Mouse (Mus musculus): ENCODE results near the gene Pola2.

Pola2 gene

GRCm38 (mm10) chr19:5963883-5964562 lies at the start of gene Pola2:
Pola2 (minus strand) TSS chr19:5964202.
- DNase-seq: peak; percentile 92 to 94

GRCm38 (mm10) chr19:6013691-6014090 lies 49.7 kb upstream of the Pola2 start:
- no peak for DNase-seq

DNA sequence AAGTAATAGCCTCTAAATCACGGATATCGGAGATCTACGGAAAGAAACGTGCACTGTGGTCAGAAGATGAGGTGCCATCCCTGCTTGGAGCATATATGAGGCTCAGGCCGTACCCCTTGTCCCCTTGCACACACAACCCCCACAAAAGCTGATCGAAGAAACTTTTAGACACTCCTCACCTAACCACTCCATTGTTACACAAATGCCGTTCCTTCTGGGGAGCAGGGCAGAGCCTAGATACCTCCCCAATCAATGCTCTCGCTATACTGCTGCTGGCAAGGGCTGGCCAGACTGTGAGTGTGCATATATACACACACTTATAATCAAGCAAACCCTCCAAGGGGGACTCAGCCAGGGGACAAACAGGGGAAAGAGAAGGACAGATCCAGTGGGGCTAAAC lies 45.1 kb upstream of the Pola2 start:
- DNase-seq: no peak

GRCm38 (mm10) chr19:6007013-6007412 lies 43.0 kb upstream of the Pola2 start:
- no peak for DNase-seq

GRCm38 (mm10) chr19:6005541-6005940 lies 41.5 kb upstream of the Pola2 start:
- DNase-seq: no peak

DNA sequence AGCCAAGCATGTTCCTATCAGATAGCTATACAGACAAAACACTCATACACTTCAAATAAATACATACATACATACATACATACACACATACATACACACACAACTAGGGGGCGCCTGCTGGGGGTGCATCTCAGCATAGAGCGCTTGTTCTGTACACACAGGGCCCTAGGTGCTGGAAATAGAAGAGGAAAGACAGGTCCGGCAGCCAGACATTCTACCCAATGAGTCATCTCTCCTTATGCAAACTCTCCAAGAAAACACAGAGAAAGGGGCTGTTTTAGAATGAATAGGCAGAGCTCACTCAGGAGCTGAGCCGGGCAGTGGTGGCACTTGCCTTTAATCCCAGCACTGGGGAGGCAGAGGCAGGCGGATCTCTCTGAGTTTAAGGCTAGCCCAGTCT lies 36.0 kb upstream of the Pola2 start:
- DNase-seq: no peak

- no peak for DNase-seq
These were observed 34.2 kb upstream of the Pola2 start for GRCm38 (mm10) chr19:5998180-5998579.

DNA sequence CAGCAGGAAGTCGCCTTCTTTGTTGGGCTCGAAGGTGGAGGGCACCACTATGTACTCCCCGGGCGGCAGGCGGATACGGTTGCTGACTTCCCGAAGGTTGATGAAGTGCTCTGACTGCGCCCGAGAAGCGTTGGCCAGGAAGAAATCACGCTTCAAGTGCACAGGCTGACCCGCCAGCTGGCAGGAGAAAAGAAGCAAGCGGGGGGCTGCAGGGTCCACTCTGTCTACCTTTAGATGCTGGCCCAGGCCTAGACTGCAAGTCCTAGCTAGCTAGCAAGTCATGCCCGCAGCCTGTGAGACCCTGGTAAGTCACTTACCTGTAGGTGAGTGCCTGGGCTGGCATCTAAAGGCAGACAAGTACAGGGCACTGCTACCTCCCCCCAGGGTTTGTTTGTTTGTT lies 30.7 kb upstream of the Pola2 start:
- DNase-seq: no peak

DNA sequence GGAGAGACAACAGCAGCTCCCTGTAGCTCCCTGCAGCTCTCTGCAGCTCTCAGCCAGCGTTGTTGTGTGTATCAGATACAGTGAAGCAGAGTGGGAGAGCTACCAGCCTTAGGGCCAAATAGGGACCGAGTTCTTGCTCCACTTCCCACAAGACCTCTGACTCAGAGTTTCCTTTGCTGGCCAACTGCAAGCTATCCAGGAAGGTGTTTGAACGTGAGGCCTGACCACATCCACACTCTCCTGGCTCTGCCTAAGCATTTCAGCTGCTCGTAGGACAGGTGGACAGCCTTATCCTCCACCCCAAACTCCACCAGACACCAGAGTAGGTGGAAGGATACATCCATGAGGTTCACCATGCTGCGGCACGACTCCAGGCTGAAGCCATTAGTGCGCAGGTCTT lies 28.0 kb upstream of the Pola2 start:
- DNase-seq: no peak

DNA sequence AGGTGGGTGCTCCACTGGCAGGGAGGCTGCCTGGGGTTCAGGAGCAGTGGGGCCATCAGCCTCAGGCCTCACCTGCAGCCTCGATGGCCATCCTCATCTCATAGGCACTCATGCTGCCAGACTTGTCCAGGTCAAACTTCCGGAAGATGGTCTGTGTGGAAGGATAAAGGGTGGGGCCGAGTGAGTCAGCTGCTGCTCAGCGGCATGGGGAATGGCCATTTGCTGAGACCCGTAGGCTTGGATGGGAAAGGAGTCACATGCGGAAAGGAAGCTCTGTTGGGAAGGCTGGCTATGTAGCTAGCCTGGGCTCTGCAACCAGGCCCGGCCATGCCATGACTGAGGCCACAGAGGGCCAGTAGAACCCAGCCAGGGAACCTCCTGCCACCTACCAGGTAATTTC lies 27.5 kb upstream of the Pola2 start:
- no peak for DNase-seq

DNA sequence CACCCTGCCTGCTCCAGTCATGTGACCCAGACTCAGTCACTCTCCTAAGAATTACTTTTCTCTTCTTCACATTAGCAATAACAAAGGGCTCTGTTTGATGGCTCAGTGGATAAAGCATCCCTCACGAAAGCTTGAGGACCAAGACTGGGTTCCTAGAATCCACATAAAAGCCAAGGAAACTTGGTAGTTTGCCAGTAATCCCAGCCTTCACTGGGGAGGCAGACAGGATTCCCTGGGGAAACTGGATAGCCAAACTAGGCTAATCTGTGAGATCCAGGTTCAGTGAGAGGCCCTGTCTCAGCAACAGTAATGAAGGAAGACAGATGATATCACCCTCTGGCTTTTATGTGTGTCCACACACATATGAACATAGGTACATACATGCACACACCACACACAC lies 26.9 kb upstream of the Pola2 start:
- no peak for DNase-seq

DNA sequence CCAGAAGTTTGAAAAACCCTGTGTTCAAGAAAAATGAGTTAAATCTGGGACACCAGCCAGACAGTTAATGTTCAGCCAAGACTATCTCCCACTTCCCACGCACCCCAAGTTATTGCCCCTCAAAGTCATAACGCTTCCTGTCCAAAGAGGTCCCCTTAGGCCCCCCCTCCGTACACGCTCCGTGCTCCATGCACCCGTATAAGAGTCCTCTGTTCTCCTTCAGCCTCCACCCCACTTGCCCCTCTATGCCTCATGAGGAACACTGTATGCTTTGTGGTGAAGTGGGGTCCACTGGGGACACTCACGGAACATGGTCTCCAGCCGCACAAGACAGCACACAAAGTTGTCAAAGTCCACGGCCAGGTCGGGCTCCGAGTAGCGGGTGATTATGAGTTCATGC lies 26.0 kb upstream of the Pola2 start:
- DNase-seq: no peak

DNA sequence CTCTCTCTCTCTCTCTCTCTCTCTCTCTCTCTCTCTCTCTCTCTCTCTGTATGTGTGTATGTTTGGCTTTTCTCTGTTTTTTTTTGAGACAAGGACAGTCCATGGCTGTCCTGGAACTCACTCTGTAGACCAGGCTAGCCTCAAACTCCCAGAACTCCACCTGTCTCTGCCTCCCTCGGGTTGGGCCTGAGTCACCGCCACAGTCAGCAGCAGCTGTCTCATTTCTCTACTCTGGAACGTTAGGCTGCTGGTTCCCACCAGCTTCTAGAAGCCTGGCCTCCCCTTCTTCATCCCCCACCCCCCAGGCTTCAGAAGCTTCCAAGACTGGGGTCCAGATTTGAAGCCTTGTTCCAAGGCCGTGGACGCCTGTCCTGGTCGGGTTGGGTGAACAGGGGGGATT lies 25.6 kb upstream of the Pola2 start:
- DNase-seq: no peak

- DNase-seq: peak in 1 of 2 experiments; percentile 44
These were observed 24.9 kb upstream of the Pola2 start for GRCm38 (mm10) chr19:5988815-5989452.

GRCm38 (mm10) chr19:5988027-5988814 lies 24.2 kb upstream of the Pola2 start:
- no peak for DNase-seq

GRCm38 (mm10) chr19:5986043-5986442 lies 22.0 kb upstream of the Pola2 start, which contains the start of gene Slc22a20:
Slc22a20 (minus strand) TSS chr19:5986143.
- no peak for DNase-seq

DNA sequence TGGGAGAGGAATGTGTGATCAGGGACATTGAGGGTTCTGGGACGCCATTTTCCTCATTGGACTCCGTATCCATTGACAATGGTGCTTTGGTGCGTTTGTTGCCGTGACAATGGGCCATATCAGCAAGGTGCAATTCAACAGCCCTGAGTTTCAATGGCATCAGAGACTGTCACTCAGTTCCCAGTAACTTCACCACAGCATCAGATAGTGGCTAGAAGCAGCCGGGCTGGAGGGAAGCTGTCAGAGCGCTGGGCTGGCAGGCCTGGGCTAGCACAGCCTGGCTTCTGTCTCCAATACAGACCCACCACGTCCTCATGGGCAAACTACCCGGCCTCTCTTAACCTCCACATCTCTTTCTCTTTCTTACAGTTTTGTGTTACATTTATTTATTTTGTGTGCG lies 16.5 kb upstream of the Pola2 start:
- DNase-seq: no peak

- DNase-seq: no peak
These were observed 13.7 kb upstream of the Pola2 start for GRCm38 (mm10) chr19:5977717-5978116.

- DNase-seq: peak; percentile 16 to 22
These were observed 11.7 kb upstream of the Pola2 start for GRCm38 (mm10) chr19:5975676-5976075.

DNA sequence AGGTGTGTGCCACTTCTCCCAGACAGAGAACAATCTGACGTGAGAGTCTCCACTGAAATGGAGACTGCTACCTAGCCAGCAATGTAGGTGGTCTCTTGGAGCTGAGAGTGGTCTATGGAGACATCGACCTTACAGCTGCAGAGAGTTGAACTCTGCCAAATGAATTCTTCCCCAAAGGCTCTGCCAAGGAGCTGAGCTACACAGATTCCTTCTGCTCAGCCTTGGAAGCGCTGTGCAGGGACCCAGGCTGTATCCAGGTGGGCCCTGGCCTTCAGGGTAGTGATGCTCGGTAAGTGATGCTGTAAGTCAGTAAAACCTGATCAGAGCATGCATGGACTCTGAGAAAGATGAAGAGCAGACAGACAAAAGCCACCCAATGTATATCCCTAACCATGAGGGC lies 11.1 kb upstream of the Pola2 start:
- no peak for DNase-seq

GRCm38 (mm10) chr19:5967664-5968063 lies 3.7 kb upstream of the Pola2 start:
- DNase-seq: no peak

DNA sequence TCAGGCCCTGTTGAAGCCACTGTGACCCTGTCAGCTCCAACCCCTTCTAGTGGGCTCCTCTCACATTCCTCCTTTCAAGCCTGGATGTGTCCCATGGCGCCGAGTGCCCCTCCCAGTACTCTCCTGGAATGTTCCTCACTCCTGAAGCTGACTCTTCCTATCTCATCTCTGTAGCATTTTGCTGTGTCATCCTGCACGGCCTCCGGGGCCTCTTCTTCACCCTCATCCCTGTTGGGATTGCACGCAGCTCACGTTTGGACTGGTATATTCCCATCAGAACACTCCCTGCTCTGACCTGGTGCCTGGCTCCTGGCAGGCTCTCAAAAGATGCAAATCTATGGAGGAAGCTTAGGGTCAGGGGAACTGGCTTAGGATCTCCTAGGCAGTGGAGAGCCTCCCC lies 2.8 kb upstream of the Pola2 start:
- no peak for DNase-seq

- DNase-seq: no peak
These were observed 1.9 kb upstream of the Pola2 start for GRCm38 (mm10) chr19:5965910-5966309.

DNA sequence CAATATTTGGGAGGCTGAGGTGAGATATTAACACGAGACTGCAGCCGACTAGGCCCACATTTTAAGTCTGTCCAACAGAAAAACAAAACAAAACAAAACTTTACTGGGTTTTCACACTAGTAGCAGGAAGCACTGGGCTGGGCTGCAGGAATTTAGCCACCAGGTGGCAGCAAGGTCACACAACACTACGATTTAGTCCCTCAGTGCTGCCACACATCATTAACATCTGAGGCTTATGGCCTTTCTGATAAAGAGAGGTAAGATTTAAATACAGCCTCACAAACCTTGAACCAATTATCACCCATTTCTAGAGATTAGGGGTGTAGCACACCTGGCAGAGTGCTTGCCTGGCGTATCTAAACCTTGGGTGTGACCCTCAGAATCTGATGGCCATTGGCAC lies 1.3 kb upstream of the Pola2 start:
- DNase-seq: peak; percentile 81 to 86
